Mouse (Mus musculus) left cerebral cortex, adult 11 months (tissue): ENCODE measurements around the gene Acot7.
"Not testable (repeated sequence)": the region's sequence is repeated elsewhere in the genome, so short reads cannot be mapped to it uniquely, and the experiment has no call there.

ENCODE experiments used
- DNase-seq: peaks from one replicate; pipeline ENCODE4 v3.0.0; 2022; ENCODE audit warnings: low spot score

The Acot7 gene

DNA sequence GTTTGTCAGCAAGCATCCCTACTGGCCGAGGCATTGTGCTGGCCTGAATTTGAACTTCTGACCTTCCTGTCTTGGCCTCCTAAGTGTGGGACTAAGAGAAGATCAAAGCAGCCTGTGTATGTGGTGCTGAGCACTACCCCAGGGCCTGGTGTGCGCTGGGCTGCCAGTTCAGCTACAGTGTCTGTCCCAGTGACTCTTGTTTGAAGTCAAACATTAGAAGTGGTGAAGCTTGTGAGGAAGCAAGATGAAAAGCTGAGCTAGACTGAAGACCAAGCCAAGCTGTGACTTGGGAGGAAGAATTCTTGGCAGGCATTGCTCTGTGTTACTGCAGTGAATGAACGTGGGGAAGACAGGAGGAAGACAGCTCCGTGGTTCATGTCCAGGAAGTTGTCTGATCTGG is 31.7 kb downstream of the Acot7 start:
- DNase-seq, result no peak

DNA sequence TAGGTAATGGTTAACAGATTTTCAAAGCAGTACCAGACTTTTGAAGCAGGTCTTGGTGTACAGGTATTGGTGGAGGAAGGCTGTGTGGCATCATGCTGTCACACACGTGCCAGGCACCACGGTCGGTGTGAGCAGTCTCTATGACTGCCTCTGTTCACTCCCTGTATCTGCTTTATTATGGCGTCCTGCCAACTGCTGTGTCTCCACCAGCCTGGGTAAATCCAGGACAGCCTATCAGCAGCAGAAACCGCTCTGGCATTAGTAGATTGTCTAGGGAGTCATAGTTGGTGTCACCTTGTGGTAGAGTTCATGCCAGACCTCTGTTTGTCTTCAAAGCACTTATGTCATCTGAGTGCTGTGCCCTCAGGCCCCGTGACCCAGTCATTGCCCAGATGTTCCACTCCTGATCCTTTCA is 34.2 kb downstream of the Acot7 start:
- no peak for DNase-seq

DNA sequence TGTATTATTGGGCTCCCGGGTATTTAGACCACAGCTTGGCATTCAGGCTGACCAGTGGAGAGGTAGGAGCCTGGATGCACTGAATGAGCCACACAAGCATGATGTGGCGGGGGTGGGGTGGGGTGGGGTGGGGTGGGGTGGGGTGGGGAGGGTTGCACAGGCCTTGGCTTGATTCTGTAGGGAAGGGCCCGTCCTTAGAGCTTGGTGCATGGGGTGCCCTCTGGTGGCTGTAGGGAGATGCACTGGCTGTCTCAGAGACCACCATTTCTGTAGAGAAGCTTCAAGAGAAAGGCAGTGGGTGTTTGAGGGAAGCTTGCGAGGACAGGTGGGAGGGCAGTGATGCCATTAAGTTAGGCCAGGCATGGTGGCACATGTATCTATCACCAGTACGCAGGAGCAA is 34.6 kb downstream of the Acot7 start:
- DNase-seq, result peak; percentile 69

DNA sequence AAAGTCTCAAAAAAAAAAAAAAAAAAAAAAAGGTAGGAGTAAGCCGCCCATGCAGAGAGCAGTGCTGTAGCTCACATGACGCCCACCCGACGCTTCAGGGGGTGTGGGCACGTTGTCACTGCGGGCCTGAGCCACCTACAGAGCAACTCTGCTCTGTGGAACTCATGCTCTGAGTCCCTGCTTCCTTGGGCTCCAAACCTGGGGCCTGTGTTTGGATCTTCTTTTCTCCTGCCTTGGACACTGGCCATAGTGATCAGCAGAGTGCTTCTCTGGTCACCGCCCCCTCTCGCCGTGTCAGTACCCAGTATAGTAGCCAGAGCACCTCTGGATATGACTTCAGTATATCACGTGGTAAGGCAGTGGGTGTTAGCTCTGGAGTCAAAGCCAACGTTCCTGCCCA is 35.0 kb downstream of the Acot7 start:
- no peak for DNase-seq

DNA sequence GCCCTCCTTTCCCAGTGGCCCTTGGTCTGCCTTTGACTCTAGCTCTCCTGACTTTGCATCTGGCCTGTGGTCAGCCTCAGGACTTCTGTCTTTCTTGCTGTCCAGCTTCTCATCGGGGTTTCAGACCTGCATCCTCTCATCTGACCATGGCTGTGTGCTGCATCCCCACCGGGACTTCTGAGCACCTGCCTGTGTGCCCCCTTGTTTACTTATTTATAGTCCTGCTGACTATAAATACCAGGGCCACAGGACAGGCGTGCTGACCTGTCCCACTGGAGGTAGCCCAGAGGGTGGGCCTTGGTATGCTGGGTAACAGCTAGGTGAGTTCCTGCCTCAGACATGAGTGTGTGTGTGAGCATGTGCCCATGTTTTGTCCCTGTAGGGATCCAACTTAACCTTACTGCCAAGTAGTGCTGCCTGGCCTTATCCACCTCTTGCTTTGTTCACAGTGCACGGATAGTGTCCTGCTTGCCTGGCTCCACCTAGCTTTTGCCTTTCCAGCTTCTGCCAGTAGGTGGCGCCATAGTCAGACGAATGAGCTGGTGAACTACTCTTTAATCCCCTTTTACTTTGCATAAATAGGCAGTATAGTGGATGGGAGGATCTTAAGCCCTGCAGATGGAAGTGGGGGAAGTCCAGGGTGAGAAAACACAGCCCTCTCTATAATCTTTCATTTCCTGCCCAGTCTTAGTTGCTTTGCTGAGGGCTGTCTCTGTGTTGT is 36.0 kb downstream of the Acot7 start:
- peak; percentile 89 for DNase-seq

DNA sequence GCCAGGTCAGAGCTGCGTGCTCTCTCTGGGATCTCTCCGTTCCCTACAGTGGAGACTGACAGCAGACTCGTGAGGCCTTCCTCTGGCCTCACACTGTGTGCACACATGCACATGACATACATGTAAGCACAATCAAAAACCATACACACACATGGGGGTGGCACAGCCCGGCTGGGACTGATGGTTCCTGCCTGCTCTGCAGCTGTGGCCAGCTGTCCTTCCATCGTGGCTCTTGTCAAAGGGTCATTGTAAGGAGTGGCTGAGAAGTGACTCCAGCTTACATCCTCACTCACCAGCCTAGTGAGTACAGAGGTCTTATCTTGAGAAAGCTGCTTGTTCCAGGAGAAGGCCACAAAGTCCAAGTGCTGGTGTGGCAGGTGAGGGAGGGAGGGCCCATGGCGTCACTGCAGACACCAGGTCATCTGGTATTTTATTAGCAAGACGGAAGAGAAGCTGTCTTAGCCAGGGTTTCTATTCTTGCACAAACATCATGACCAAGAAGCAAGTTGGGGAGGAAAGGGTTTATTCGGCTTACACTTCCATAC is 37.0 kb downstream of the Acot7 start:
- no peak for DNase-seq

DNA sequence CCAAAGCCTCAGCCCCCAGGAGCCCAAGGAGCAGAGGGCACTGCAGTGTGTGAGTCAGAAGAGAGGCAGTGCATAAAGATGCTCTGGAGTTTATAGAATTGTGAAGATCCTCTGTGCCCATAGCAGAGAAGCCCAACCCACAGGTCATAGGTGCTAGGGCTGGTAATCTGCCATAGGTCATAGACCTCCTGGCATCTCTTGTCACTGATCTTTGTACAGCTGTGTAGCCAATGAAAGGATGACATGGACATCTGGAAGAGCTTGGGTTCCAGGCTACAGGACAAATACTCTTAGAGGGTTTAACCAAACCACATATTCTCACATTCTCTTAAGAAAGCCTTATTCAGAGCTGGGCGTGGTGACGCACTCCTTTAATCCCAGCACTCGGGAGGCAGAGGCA is 41.7 kb downstream of the Acot7 start:
- no peak for DNase-seq

DNA sequence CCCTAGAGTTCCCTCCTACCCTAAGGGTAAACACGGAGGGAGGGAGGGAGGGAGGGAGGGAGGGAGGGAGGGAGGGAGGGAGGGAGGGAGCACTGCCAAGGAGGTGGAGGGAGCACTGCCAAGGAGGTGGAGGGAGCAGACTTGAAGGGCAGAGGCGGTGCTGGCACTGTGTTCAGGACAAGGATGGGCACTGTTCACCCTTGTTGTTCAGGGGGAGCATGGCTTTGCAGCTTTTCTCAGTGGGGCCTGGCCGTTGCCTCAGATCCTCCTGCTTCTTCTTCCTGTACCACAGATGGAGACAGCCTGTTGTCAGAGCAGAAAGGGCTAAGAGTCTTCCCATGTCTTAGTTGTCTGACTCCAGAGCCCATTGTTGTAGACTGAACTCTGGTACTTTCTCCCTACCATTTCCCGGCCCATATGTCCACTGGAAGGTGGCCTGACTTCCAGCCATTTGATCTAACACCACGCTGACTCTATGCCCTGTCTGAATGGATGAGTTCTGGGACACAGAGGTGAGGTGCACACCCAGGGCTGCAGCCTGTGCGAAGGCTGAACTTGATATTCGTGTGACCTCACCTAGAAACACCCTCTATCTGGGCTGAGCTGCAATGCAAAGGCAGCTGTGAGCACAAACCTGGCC is 43.0 kb downstream of the Acot7 start:
- no peak for DNase-seq

DNA sequence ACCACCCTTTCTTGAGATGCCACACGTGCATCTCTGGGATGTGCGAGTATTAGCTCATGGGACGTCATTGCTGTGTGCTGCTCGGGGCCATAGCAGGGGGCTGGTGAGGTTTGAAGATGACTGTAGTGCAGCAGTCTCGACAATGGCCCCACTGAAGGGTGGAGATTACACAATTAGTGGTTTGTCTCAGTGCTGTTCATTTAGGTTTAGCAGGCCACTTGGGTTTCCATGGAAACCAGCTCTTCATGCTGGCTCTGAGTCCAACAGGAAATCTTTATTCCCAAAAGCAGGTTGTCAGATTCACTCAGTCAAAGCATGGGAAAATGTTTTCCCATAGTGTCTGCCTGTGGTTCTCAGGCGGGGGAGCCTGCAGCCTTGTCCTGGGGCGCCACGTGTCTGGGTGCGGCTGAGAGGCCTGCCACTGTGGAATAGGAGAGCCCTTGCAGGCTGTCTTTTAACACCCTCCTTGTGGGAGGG is 43.5 kb downstream of the Acot7 start:
- DNase-seq, result no peak

DNA sequence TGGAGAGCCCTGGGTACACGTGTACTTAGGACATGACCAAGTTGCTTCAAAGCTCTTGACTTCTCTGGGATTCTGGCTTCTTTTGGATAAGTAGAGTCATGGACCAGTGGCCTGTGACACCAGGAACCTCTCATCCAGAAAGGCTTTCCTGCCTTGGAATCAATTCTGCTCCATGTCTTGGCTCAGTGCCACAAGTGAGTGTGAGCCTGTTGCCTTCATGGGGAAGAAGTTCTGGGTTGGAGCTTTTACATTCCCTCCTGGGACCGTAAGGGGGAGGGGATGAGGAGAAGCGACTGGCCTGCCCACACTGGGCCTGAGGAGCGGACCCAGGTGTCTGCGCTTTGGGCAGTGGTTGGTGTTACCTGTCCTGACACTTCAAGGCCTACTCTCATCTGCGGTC is 44.2 kb downstream of the Acot7 start:
- DNase-seq, result no peak

DNA sequence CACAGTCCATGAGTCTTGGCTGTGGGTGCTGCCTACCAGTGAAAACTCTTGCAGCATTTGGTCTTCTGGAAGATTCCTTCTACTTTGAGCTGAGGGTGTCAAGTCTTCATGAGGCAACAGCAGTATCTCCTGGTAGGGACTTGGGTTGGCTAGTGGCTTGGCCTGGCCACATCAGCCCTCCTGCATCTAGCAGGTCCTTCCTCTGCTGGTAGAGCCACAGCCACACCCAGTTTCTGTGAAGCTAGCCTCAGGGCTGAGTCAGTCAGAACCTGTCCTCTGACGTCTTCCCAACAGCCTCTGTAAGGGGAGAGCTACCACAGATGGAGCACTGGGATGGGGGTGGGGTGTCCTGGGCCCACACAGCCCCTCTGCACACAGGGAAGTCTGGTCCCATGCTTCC is 44.6 kb downstream of the Acot7 start:
- DNase-seq, result no peak

DNA sequence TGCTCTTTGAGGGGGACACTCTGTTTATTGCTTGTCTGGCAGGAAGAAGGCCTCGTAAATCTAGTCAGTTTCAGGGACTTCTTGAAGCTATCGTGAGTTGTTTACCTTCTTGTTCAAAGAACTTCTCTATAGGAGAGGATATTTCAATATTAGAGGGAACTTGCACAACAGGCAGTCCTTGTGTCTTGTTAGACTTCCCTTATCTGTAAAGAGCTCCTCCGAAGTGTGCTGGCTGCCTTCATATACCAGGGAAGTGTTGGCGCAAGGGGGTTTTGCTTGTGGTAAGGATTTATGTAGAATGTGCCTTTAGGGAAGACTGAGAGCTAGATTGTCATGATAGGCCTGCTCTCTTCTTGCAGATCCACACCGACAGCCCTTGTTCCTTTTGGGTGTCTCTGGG is 46.2 kb downstream of the Acot7 start:
- no peak for DNase-seq

DNA sequence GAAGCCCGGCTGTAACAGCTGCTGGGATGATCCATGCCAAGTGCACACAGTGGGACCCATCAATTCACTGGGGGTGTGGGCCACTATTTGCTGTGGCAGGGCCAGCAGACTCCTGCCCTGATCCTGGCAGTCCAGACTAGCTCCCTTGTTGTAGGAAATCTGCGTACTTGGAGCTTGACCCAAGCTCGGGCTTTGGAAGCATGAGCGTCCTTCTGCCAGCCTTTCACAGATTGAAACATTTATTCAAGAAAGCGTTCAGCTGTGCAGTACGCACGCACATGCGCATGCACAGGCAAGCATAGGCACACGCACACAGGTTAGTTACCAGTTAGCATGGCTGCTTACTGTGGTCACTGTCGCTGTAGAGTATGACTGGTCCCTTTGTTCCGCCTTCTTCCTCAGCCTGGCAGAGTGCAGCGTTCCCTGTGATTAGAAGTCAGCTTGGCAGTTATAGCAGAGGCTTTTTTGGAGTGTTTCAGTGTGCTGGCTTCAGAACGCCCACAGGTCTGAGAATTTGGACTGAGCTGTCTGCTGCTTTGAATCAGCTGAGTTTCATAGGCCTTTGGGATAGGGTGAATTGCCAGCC is 49.1 kb downstream of the Acot7 start:
- peak; percentile 77 for DNase-seq

DNA sequence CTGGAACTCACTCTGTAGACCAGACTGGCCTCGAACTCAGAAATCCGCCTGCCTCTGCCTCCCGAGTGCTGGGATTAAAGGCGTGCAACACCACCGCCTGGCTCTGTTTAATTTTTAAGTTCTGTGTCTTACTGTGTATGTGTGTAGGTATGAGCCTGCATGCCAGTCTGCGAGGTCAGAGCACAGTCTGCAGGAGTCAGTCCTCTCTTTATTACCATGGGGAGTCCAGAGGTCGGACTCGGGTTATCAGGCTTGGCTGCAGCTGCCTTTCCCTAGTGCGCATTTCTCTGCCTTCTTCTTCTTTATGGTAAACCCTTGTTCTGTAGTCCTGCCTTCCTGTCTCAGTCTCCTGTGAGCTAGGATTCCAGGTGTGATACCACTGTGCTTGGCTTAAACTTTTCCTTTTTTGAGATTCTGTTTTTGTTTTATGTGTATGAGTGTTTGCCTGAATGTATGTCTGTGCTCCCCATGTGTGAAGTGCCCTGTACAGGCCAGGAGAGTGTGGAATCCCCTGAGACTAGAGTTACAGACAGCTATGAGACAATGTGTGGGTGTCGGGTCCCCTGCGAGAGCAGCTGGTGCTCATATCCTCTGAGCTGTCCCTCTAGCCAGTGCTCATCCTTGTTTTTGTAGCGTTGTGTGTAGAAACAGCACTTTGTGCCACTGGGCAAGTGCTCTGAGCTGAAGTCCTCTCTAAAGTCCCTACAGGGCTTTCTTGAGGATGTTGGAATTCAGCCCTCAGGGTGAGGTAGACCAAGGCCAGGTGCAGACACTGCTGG is 50.0 kb downstream of the Acot7 start:
- DNase-seq, result no peak

DNA sequence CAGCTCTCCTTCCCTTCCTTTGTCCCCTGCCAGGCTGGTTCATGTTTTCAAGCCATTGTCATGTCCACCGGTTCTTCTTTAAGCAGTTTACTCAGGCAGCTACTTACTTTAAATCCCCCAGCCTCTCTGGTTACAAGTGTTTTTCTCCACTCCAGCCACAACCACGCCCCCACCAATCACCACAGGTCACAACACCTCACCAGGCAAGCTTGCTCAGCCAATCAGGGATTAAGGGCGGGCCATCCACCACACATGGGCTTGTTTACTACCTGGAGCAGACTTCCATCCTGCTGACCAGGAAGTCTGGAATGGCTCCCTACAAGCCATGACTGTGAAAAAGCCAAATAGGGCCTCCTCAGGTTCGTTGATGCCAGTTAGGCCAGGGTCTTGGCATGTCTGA is 52.4 kb downstream of the Acot7 start:
- DNase-seq, result not testable (repeated sequence)

DNA sequence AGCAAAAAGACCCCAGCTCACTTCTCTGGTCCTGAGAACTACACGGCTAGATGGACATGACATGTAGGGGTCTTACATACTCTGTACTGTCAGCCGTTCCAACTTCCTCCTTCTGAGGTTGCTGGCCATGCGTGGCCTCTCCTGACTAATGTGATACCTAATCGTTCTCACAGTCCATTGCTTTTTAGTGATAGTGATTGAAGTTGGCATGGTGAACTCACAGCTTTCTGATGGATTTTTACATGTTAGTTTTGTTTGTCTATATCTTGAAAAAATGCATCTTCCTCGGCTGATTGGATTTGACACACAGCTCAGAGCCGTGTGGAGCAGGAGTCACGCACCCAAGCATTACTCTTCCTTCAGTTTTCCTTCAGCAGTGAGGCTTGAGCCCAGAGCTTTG is 53.4 kb downstream of the Acot7 start:
- DNase-seq, result no peak

DNA sequence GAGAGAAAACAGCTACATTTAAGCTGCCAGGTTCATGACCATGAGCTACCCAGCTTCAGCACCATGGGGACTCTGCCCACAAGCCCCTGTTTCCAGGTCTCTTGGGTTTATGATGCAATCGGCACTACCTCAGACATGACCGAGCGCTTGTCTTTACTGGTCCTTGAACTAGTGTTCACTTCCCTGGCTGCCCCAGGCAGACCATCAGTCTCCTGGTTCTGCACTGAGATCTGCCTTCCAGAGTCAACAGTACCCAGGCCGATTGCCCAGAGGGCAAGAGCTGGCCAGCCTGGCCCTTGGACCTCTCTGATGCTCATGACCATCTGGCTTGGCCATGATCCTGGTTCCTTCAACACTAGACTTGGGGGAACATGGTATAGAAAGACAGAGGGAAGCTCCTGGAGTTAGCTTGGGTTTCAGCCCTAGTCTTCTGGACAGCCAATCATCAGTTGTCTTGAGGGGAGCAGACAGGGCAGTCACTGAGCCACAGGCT is 54.5 kb downstream of the Acot7 start:
- no peak for DNase-seq

DNA sequence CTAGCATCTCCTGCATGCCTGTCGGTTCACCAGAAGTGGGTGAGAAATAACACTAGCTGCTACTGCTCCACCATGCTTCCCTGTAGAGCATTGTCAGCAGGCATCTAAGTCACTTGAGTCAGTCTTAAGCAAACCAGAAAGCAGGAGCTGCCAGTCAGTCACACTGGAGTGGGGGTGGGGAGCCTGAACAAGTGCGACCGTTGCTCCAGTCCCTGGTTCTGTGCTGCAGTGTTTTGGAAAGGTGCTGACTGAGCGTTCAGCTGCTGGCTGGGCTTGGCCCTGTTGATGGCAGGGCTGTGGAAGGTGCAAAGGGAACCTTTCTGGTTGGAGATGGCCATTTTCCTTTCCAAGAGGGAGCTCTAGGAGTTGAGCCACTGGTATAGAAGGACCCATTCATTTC is 62.0 kb downstream of the Acot7 start:
- no peak for DNase-seq

DNA sequence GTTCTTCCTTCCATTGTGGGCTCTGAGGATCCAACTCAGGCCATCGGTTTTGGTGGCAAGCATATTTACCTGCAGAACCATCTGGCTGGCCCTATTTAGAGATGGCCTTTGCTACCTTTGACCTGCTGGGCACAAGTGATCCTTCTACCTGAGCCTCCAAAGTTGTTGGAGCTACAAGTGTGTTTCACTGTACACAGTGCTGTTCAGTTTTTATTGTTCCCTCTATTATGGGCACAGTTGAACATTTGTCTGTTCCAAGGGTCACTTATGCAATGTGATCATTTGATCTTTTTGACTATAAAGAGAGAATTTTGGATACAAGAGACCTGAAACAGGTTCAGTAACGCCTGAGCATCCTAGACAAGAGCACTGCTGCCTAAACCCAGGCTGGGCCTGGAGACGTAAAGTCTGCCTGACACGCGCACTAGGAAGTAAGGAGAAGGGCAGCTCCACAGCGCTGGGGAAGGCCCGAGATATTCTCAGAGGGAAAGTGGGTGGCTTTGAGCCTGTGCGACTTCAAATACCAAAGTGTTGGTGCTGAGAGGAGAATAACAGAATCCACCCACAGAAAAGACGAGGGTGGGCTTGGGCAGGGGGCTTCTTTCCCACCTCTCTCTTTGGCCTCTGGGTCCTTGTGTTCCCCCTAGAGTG is 65.4 kb downstream of the Acot7 start:
- no peak for DNase-seq

DNA sequence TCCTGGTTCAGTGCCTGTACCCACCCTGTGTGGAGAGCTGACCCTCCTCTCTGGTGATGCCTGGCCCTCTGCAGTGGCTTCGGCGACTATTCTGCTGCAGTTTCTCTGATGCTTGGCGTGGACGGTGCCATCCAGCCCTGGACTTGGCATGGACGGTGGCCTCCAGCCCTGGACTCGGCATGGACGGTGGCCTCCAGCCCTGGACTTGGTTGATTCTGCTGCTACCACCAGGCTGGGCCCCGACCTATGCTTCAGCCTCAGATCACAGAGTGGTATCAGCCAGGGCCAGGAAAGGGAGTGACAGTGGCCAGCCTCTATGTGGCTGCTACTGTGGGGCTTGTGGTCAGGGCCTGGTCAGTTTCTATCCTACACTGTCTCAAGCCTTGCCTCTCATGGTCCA is 66.0 kb downstream of the Acot7 start:
- no peak for DNase-seq
